Mouse (Mus musculus): ENCODE measurements at regions not wholly inside any gene's neighbourhood (a gene's known extent, or its start where the extent isn't known, plus 50 kb on each side); places are given as distances from the start of the nearest gene placed in this dataset.
A peak's percentile ranks its signal among the peaks of the same experiment; 100 is the strongest.
"Not testable (repeated sequence)": the region's sequence is repeated elsewhere in the genome, so short reads cannot be mapped to it uniquely, and the experiment has no call there.

- no peak for DNase-seq
Observed at GRCm38 (mm10) chr4:64432097-64432496, 385.3 kb upstream of the Tnc start.

GRCm38 (mm10) chr4:64437744-64438594 lies 391.2 kb upstream of the Tnc start:
- peak; percentile 20 for DNase-seq

GRCm38 (mm10) chr4:64451442-64451841 lies 404.6 kb upstream of the Tnc start:
- DNase-seq = no peak

GRCm38 (mm10) chr4:64451946-64452345 lies 405.1 kb upstream of the Tnc start:
- DNase-seq = no peak

- DNase-seq = no peak
Observed at GRCm38 (mm10) chr4:64492260-64492962, 445.6 kb upstream of the Tnc start.

GRCm38 (mm10) chr4:64497759-64498158 lies 450.9 kb upstream of the Tnc start:
- DNase-seq = not testable (repeated sequence)

- no peak for DNase-seq
Observed at GRCm38 (mm10) chr4:64500635-64501395, 454.0 kb upstream of the Tnc start.

GRCm38 (mm10) chr4:64521883-64522282 lies 475.1 kb upstream of the Tnc start:
- DNase-seq = no peak

GRCm38 (mm10) chr4:64527724-64528332 lies 481.0 kb upstream of the Tnc start:
- no peak for DNase-seq

- peak; percentile 61 for DNase-seq
Observed at GRCm38 (mm10) chr4:64530585-64530984, 483.8 kb upstream of the Tnc start.

GRCm38 (mm10) chr4:64533019-64533418 lies 486.2 kb upstream of the Tnc start:
- DNase-seq = peak; percentile 66

- peak; percentile 26 for DNase-seq
Observed at GRCm38 (mm10) chr4:64535554-64536253, 488.9 kb upstream of the Tnc start.

- DNase-seq = no peak
Observed at GRCm38 (mm10) chr4:64538009-64538408, 491.2 kb upstream of the Tnc start.

GRCm38 (mm10) chr4:64544576-64545185 lies 497.9 kb upstream of the Tnc start:
- DNase-seq = no peak

GRCm38 (mm10) chr4:64546386-64546785 lies 499.6 kb upstream of the Tnc start:
- DNase-seq = no peak

- no peak for DNase-seq
Observed at GRCm38 (mm10) chr4:64562511-64562910, 515.7 kb upstream of the Tnc start.

- peak; percentile 9 for DNase-seq
Observed at GRCm38 (mm10) chr4:64563996-64564395, 517.2 kb upstream of the Tnc start.

- no peak for DNase-seq
Observed at GRCm38 (mm10) chr4:64570666-64571065, 523.9 kb upstream of the Tnc start.

GRCm38 (mm10) chr4:64575901-64576300 lies 529.1 kb upstream of the Tnc start:
- DNase-seq = no peak

GRCm38 (mm10) chr4:64595014-64595599 lies 528.9 kb upstream of the Pappa start:
- peak; percentile 34 for DNase-seq

- DNase-seq = no peak
Observed at GRCm38 (mm10) chr4:64598465-64598864, 525.5 kb upstream of the Pappa start.

Measured in kidney, postnatal 10 days (tissue).